Mouse (Mus musculus): ENCODE results near the gene Smarce1. TPM values are rescaled to one million over a fixed set of nuclear protein-coding genes. Genes with fewer than 3 reads are reported as not detected.

Smarce1 gene
- polyA plus RNA-seq, 1 experiment from 2014 or later, result 130 TPM

Other genes starting within 250 kb of the Smarce1 start
- gene Gjd3, start 248.0 kb downstream of the Smarce1 start, polyA plus RNA-seq (2014; fragmentation: Nextera tagmentation; extraction: Ambion mirVana), result 0.34 and 0.56 TPM in 2 replicates
- 181 and 201 TPM in 2 replicates for gene Top2a, start 206.8 kb downstream of the Smarce1 start, polyA plus RNA-seq (2014; fragmentation: Nextera tagmentation; extraction: Ambion mirVana)
- gene Igfbp4, start 189.8 kb downstream of the Smarce1 start, polyA plus RNA-seq (2014; fragmentation: Nextera tagmentation; extraction: Ambion mirVana), result 966 and 1,068 TPM in 2 replicates
- 0.81 and 1.0 TPM in 2 replicates for gene Tns4, start 141.7 kb downstream of the Smarce1 start, polyA plus RNA-seq (2014; fragmentation: Nextera tagmentation; extraction: Ambion mirVana)
- 0.33 and 0.50 TPM in 2 replicates for gene Ccr7, start 75.9 kb downstream of the Smarce1 start, polyA plus RNA-seq (2014; fragmentation: Nextera tagmentation; extraction: Ambion mirVana)
- gene Krt222, start 13.1 kb upstream of the Smarce1 start, polyA plus RNA-seq (2014; fragmentation: Nextera tagmentation; extraction: Ambion mirVana), result 0.66 and 0.70 TPM in 2 replicates
- 0.10 and 0.26 TPM in 2 replicates for gene Krt24, start 54.2 kb upstream of the Smarce1 start, polyA plus RNA-seq (2014; fragmentation: Nextera tagmentation; extraction: Ambion mirVana)
- 4.4 and 6.2 TPM in 2 replicates for gene Krt25, start 91.9 kb upstream of the Smarce1 start, polyA plus RNA-seq (2014; fragmentation: Nextera tagmentation; extraction: Ambion mirVana)
- gene Krt26, start 106.9 kb upstream of the Smarce1 start, polyA plus RNA-seq (2014; fragmentation: Nextera tagmentation; extraction: Ambion mirVana), result 0.24 and 0.42 TPM in 2 replicates
- gene Krt27, start 120.1 kb upstream of the Smarce1 start, polyA plus RNA-seq (2014; fragmentation: Nextera tagmentation; extraction: Ambion mirVana), result 3.2 and 6.1 TPM in 2 replicates
- gene Krt28, start 143.9 kb upstream of the Smarce1 start, polyA plus RNA-seq (2014; fragmentation: Nextera tagmentation; extraction: Ambion mirVana), result 2.8 and 3.4 TPM in 2 replicates
- 76.8 and 167 TPM in 2 replicates for gene Krt10, start 158.3 kb upstream of the Smarce1 start, polyA plus RNA-seq (2014; fragmentation: Nextera tagmentation; extraction: Ambion mirVana)
- gene Krt12, start 191.2 kb upstream of the Smarce1 start, polyA plus RNA-seq (2014; fragmentation: Nextera tagmentation; extraction: Ambion mirVana), result 0.22 TPM in 1 of 2 replicates, not detected in the other
- 0.33 TPM in 1 of 2 replicates, not detected in the other for gene Krt20, start 207.1 kb upstream of the Smarce1 start, polyA plus RNA-seq (2014; fragmentation: Nextera tagmentation; extraction: Ambion mirVana)